Mouse (Mus musculus) intestine, postnatal 0 days (tissue): ENCODE results near the gene Clk1. TPM values are rescaled to one million over a fixed set of nuclear protein-coding genes. Genes with fewer than 3 reads are reported as not detected.
"Not testable (repeated sequence)": the region's sequence is repeated elsewhere in the genome, so short reads cannot be mapped to it uniquely, and the experiment has no call there.

ENCODE experiments used
- ATAC-seq: fragments of 200-750 bp; cut with Nextera tagmentation; 2 replicates; pipeline ENCODE4 v1.8.0; 2017; ENCODE audit warnings: mild to moderate bottlenecking, moderate TSS enrichment, moderate library complexity
- H3K27ac ChIP-seq: fragments of 300-500 bp; sonication (generic); 2 replicates; pipeline ENCODE4 v1.5.1; 2014; ENCODE audit warnings: mild to moderate bottlenecking, low read depth, low read length, moderate library complexity
- H3K27me3 ChIP-seq: fragments of 300-500 bp; sonication (generic); replicated peaks from 2 replicates; pipeline ENCODE4 v1.6.1; 2014; ENCODE audit warnings: low read length, mixed read lengths; ENCODE audit not compliant: control insufficient read depth, insufficient read depth
- H3K36me3 ChIP-seq: fragments of 300-500 bp; sonication (generic); 2 replicates; pipeline ENCODE4 v1.6.1; 2014; ENCODE audit warnings: mild to moderate bottlenecking, moderate library complexity; ENCODE audit not compliant: control insufficient read depth, insufficient read depth
- H3K4me1 ChIP-seq: fragments of 300-500 bp; sonication (generic); replicated peaks from 2 replicates; pipeline ENCODE4 v1.6.1; 2014; ENCODE audit warnings: antibody characterized with exemption, low read length, mixed read lengths; ENCODE audit not compliant: control insufficient read depth, insufficient read depth
- H3K4me2 ChIP-seq: fragments of 300-500 bp; sonication (generic); replicated peaks from 2 replicates; pipeline ENCODE4 v1.6.1; 2014; ENCODE audit warnings: low read depth, mild to moderate bottlenecking, moderate library complexity
- H3K4me3 ChIP-seq: fragments of 300-500 bp; sonication (generic); 2 replicates; pipeline ENCODE4 v1.5.1; 2014; ENCODE audit warnings: low read depth, low read length
- H3K9ac ChIP-seq: fragments of 300-500 bp; sonication (generic); 2 replicates; pipeline ENCODE4 v1.6.1; 2014; ENCODE audit warnings: mild to moderate bottlenecking, low read depth, low read length
- H3K9me3 ChIP-seq: fragments of 300-500 bp; sonication (generic); 2 replicates; pipeline ENCODE4 v1.6.1; 2016; ENCODE audit warnings: mixed run types; ENCODE audit not compliant: control insufficient read depth
- CTCF ChIP-seq: sonication (generic); IDR thresholded peaks from 2 replicates; pipeline ENCODE4 v1.5.1; 2016; ENCODE audit warnings: low read depth, mild to moderate bottlenecking, control low read depth, antibody characterized with exemption, moderate library complexity
- WGBS: fragments of 180-500 bp; shearing (Covaris S2); extraction: QIAGEN DNeasy Blood & Tissue Kit; methylation state at CpG from one replicate; pipeline ENCODE4 v1.1.7; 2014; 5-methylcytosine and 5-hydroxymethylcytosine counted together
- polyA plus RNA-seq: library from polyadenylated mRNA; unstranded; fragments of >200 nt; fragmentation: Nextera tagmentation; extraction: Ambion mirVana; gene quantifications from 2 replicates; pipeline ENCODE4 v1.2.1, GENCODE M21; 2015

Clk1 gene
- polyA plus RNA-seq, 1 experiment from 2014 or later = 103 TPM

DNA sequence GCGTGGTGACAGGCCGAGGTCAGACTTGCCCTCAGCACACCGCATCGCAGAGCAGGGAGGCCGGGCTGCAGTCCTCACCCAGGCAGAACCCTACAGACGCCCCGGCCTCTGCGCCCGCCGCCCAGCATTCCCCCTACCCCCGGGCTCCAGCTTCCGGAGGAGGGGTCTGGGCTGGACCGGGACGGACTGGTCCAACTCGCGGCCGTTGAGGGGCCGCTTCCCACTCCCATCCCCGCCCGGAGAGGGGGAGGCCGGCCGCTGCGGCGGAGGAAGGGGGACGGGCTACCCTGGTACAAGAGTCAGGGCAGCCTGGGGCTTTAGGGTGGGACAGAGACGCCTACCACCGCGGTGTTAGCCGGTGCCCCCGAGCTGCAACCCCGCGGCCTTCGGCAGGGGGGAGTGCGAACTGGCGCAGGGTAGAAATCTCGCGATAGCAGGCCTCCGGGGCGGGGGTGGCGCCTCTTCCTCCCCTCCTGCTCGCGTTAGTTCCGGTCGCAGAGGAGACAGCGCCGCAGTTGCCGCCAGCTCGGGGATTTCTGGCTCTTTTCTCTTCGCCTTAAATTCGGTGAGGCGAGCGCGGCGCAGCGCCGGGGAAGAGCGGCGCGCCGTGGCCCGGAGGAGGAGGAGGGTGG lies 31.1 kb downstream of the Clk1 start, which contains the start of gene Bzw1:
Bzw1 (plus strand) TSS at position 247 of the 632 bp plus-strand sequence.
- 0 out of 2 replicates have a peak, but pooled peaks cover 5% of the 10 kb centered on the region for H3K4me1 ChIP-seq
- ATAC-seq = peak; percentile 98
- peaks cover 30% of the 10 kb centered on the region for H3K36me3 ChIP-seq
- TF ChIP-seq CTCF = peak; percentile 36
- H3K9ac ChIP-seq = peak within 1 kb of the TSS; percentile 98
- H3K4me2 ChIP-seq = peak within 1 kb of the TSS; percentile 79
- H3K27me3 ChIP-seq = no peaks in the 10 kb centered on the region
- H3K9me3 ChIP-seq = no peaks in the 10 kb centered on the region
- WGBS = under 1% methylated on average over 48 of the region's 61 CpGs
- H3K27ac ChIP-seq = peak within 1 kb of the TSS; percentile 98
- peak within 1 kb of the TSS; percentile 82 for H3K4me3 ChIP-seq

DNA sequence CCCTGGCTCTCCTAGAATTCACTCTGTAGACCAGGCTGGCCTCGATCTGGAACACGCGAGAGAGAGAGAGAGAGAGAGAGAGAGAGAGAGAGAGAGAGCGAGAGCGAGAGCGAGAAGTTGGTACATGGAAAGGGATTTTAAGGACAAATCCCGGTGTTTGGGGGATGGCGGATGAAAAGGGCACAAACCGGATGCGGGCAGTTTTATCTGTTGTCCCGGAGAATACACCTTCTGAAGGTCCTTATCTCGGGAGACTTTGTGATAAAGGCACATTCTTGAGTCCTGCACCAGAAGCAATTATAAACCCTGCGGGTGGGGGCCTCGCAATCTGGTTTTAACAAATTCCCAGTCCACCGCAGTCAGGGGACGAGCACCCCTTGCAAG lies 31.6 kb downstream of the Clk1 start:
- WGBS = 0% methylated on average over 16 of the region's 16 CpGs
- 0 out of 2 replicates have a peak, but pooled peaks have one; percentile 15 for ATAC-seq

DNA sequence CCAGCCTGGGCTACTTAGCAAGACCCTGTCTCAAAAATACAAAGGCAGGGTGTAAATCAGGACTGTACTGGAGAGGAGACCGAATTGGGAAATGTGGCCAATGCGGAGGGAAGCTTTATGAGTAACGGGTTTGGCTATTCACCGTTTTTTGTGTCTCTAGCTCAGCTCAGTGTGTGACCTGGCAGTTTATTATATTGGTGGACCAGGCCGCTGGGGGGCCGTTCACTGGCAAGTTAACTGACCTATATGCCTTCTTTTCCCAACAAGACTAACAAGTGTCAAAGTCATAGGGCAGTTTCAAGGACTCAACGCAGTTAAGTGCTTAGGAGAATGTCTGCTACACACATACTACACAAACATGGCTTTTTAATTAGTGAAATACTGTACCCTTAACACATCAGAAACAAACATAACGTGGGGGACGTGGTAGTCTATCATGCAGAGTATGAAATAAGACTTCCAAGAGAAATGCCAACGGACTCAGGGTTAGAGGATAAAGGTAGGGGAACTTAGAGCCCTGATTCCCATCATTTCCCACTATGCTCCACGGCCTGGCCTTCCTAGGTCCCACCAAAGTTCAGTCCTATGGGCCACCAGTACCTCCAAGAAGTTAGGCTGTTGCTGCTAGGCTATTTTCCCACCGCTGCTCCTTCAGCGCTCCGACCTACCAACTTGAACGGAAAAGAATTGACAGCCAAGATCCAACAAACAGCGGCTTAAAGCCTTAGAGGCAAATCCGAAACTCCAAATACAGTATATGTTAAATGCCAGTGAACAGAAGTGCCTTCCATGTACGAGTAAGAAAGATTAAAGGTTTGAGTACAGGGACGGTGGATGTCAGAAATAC lies 32.2 kb downstream of the Clk1 start:
- TF ChIP-seq CTCF = no peak
- peaks cover 20% of the 10 kb centered on the region for H3K36me3 ChIP-seq
- 37% methylated on average over 19 of the region's 19 CpGs for WGBS
- H3K27me3 ChIP-seq = no peaks in the 10 kb centered on the region
- no peak for ATAC-seq
- H3K9ac ChIP-seq = peak overlapping the region; percentile 98
- H3K4me1 ChIP-seq = 0 out of 2 replicates have a peak, but pooled peaks cover 5% of the 10 kb centered on the region
- peak overlapping the region; percentile 79 for H3K4me2 ChIP-seq
- H3K4me3 ChIP-seq = peak overlapping the region; percentile 82
- H3K9me3 ChIP-seq = no peaks in the 10 kb centered on the region
- peak overlapping the region; percentile 98; the same call in 1 of the 2 replicates for H3K27ac ChIP-seq

More for the DNA sequence above, 31.6 kb downstream of the Clk1 start:
- peaks cover 25% of the 10 kb centered on the region for H3K36me3 ChIP-seq
- no peaks in the 10 kb centered on the region for H3K9me3 ChIP-seq
- 0 out of 2 replicates have a peak, but pooled peaks cover 5% of the 10 kb centered on the region for H3K4me1 ChIP-seq
- H3K4me2 ChIP-seq = peak overlapping the region; percentile 79
- no peak for TF ChIP-seq CTCF
- peak overlapping the region; percentile 82 for H3K4me3 ChIP-seq
- H3K9ac ChIP-seq = peak overlapping the region; percentile 98
- no peaks in the 10 kb centered on the region for H3K27me3 ChIP-seq
- peak overlapping the region; percentile 98 for H3K27ac ChIP-seq

DNA sequence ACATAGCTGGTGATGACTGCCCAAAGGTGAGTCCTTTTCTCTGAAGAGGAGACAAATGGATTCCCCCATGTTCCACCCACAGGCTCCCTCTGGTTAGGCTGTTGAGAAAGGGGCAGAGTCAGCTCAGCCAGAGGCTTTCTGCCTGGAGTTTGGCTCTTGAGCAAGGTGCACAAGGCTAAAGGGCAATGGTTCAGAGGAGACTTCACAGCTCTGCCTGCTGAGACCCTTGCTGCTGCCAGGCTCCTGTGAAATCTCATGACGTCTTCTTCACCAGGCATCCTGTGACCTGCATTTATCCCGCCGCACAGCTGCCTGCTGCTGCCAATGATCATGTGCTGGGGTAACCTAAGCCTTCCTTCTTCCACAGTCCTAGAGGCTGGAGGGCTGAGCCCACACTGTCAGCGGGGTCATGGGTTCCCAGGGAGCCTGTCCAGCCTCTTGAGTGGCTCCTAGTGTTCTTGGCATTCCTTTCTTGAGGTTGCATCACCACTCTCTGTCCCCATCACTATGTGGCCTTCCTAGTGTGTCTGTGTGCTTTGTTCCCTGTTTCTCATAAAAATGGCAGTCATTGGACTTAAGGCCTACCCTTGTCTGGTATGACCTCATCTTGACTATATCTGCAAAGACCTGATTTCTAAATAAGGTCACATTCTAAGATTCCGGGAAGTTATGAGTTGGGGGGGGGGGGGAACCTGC lies 41.1 kb downstream of the Clk1 start:
- Histone ChIP-seq H3K36me3 (no peaks in the 10 kb centered on the region), H3K27ac (no peak overlapping the region), H3K4me1 (no peaks in the 10 kb centered on the region), H3K4me2 (no peak overlapping the region), H3K9ac (no peak overlapping the region), H3K4me3 (no peak overlapping the region), H3K27me3 (no peaks in the 10 kb centered on the region), H3K9me3 (no peaks in the 10 kb centered on the region)
- no peak for TF ChIP-seq CTCF
- no peak for ATAC-seq
- WGBS = 76% methylated on average over 5 of the region's 5 CpGs

DNA sequence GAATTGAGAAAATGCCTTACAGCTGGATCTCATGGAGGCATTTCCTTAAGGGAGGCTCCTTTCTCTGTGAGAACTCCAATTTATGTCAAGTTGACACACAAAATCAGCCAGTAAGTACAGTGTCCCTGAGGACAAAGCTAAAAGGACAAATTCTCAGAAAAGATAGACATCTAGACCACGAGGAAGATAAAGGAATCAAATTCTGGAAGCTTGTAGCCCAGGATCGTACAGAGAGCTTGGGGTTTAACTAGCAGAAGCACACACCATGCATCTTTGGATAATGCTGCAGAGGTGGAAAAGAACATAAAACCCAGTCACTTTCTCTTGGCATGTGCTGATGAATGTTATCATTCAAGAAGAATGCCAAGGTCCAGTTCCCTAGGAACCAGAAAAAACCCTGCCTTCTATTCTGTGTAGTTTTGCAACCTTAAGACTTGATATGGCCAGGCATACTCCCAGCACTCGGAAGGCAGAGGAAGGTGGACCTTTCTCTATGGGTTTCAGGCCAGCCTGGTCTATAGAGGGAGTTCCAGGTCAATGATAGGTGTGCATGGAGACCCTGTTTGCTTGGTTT lies 48.2 kb downstream of the Clk1 start:
- 68% methylated on average over 3 of the region's 3 CpGs for whole genome bisulfite sequencing
- no peak for ATAC-seq
- no peaks in the 10 kb centered on the region for H3K36me3 ChIP-seq

DNA sequence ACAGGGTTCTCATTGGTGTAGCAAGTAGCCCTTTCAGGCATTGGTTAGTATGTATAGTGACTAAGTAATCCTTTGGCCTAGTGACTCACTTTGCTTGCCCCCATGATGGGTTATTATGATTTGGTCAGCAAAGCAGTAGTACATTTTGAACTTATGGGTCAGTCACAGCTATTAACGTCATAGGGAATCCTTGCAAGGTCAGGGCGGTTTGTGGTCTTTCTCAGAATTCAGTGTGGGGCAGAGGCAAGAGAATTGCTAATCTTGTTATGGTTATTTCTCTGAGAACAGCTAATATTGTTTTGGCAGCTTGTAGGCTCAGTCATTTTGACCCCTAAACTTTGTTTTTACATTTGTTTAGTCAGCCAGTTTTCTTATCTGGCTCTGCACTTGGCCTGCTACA lies 49.6 kb downstream of the Clk1 start:
- WGBS = 83% methylated on average over 2 of the region's 2 CpGs
- not testable (repeated sequence) for ATAC-seq, H3K4me1 ChIP-seq

More for the DNA sequence above, 48.2 kb downstream of the Clk1 start:
- Histone ChIP-seq H3K27me3 (no peaks in the 10 kb centered on the region), H3K4me3 (no peak overlapping the region), H3K4me1 (no peaks in the 10 kb centered on the region), H3K4me2 (no peak overlapping the region), H3K9ac (no peak overlapping the region), H3K9me3 (no peaks in the 10 kb centered on the region), H3K27ac (no peak overlapping the region)
- no peak for TF ChIP-seq CTCF

More for the DNA sequence above, 49.6 kb downstream of the Clk1 start:
- H3K9ac ChIP-seq, H3K36me3 ChIP-seq, H3K9me3 ChIP-seq, H3K27me3 ChIP-seq, H3K4me3 ChIP-seq, H3K4me2 ChIP-seq, H3K27ac ChIP-seq: not testable (repeated sequence)
